ENCODE assay signal across 1 mouse cellular context in genomic region chr3:126613510-126614128, GRCm38 (mm10).
TF ChIP-seq lines count a peak whose summit lies in the region.

No protein-coding gene starts in this region.

TF ChIP-seq in CH12.LX, 34 proteins besides CTCF, POLR2A, EP300 and RAD21 (continued from another document):
- TF ChIP-seq ELF1 (IDR thresholded peaks at IDR 0.05; ENCODE audit: low read depth, low read length) (no peak), TCF12 (IDR thresholded peaks at IDR 0.05; ENCODE audit: low read depth, low read length) (0 out of 2 replicates have a peak, but pooled peaks have one; percentile 46), HCFC1 (IDR thresholded peaks at IDR 0.05; ENCODE audit: low read depth, low read length) (no peak; the same call in 1 of the 2 replicates), USF1 (IDR thresholded peaks at IDR 0.05; ENCODE audit: low read depth, low read length) (no peak), IRF4 (IDR thresholded peaks at IDR 0.05; ENCODE audit: low read depth, low read length) (peak; percentile 94), ETS1 (conservative IDR thresholded peaks at IDR 0.05; ENCODE audit: low read depth, low read length) (peak; percentile 87), MAX (IDR thresholded peaks at IDR 0.05; ENCODE audit: low read length) (no peak), ZMIZ1 (IDR thresholded peaks at IDR 0.05; ENCODE audit: low read depth, low read length) (no peak), JUN (IDR thresholded peaks at IDR 0.05; ENCODE audit: insufficient read depth, low read depth, low read length) (no peak), KAT2A (IDR thresholded peaks at IDR 0.05; ENCODE audit: insufficient replicate concordance, low read length) (no peak), BHLHE40 (IDR thresholded peaks at IDR 0.05; ENCODE audit: low read depth, low read length) (peak; percentile 69; the same call in 1 of the 2 replicates), NRF1 (IDR thresholded peaks at IDR 0.05; ENCODE audit: low read depth, low read length) (no peak), MYC (IDR thresholded peaks at IDR 0.05; ENCODE audit: low read depth, low read length) (peak; percentile 69; the same call in 1 of the 2 replicates), ZNF384 (IDR thresholded peaks at IDR 0.05; ENCODE audit: low read depth, low read length) (peak; percentile 59), TBP (conservative IDR thresholded peaks at IDR 0.05; ENCODE audit: low read depth, low read length) (peak; percentile 74), GABPA (IDR thresholded peaks at IDR 0.05; ENCODE audit: insufficient replicate concordance, low read depth, low read length) (no peak), MEF2A (IDR thresholded peaks at IDR 0.05; ENCODE audit: borderline replicate concordance, low read depth, low read length) (peak; percentile 92), SIN3A (IDR thresholded peaks at IDR 0.05; ENCODE audit: low read length) (peak; percentile 72), MXI1 (IDR thresholded peaks at IDR 0.05; ENCODE audit: low read depth, low read length) (peak; percentile 52; the same call in 1 of the 2 replicates), E2F4 (IDR thresholded peaks at IDR 0.05; ENCODE audit: insufficient replicate concordance, low read depth, low read length) (no peak), JUND (conservative IDR thresholded peaks at IDR 0.05; ENCODE audit: low read depth, low read length) (peak; percentile 55; the same call in 1 of the 2 replicates)
